Mouse (Mus musculus) thymus, postnatal 36 days (tissue): Measurements from ENCODE around the gene Atxn10.
A peak's percentile ranks its signal among the peaks of the same experiment; 100 is the strongest.

ENCODE experiments used
- DNase-seq, 2 experiments: peaks; one replicate each; pipeline ENCODE4 v3.0.0; 2022; ENCODE audit warnings: mixed read lengths in 2 of 2

The Atxn10 gene

DNA sequence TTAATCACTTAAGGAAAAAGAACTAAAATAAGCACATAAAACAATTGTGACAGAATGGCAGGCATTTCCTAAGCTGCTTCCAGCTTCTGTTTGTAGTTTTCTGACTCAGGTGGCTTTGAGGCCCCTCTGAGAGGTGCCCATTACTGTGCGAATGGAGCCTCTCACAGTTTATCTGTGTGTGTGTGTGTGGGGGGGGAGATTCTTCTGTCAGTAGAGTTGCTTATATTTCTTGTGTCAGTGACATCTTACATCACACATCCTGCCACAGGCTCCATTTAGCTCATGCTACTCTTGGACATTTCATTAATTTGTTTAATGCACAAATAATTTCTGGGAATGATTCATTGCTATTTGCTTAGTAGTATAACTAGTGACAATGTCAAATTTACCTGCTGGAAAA, 70.8 kb downstream of the Atxn10 start:
- DNase-seq, result no peak

DNA sequence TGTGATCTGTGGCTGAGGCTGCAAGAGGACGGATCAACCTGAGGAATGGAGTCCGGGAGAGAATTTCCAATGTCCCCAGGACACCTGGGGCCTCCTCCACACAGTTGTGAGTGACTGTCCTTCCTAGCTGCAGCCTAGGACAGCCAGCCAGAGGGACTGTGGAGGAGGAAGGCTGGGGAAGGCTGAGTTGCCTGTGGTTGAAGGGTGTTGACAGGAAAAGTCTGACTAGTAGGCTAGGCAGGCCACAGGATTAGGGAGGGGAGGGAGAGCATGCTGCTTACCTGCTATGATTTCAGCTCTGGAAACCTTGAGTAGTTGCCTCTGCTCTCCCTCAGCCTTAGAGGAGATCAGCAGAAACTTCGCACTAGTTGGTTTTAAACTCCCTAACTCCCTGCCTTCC, 71.3 kb downstream of the Atxn10 start:
- DNase-seq, result peak; percentile 44 to 45

DNA sequence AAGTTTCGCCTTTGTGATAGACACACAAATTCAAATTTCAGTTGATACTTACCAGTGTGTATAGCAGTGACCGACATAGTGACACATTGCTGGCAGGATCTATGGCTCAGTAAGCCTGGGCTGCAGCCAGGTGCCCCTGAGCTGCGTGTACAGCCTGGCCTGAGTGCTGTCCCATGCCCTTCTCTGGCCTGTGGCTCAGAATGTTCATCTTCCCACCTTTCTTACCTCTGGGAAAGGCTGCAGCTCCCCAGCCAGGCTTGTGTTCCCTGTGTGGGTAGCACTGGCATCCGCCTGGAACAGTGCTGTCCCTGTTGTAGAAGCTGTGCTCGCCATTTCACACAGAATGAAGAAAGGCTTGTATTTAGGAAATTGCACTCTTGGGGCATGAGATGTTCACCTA, 72.7 kb downstream of the Atxn10 start:
- peak; percentile 51 to 56 for DNase-seq

DNA sequence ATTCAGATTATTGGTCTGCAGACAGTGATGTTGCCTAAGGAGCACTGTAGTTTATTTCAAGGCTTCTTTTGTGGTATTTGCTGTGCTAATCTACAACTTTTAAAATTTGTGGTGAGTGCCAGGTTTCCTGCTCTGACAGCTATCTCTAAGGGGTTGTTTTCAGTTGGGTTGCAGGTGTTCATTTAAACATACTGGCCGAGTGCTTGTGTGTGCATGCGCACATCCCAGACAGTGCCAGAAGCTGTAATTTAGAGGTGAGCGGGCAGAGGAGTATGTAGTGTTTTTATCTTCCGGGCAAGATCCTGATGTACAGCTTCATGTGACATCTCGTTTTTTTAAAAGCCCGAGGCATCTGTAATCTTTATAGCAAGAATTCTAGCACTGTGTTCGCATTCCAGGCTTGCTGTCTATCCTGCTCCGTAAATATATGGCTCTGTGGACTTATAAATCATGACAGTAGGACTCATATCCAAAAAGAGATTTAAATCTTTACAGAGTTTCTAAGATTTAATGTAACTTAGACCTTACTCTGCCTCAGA, 73.3 kb downstream of the Atxn10 start:
- DNase-seq, result peak; percentile 56 to 80

DNA sequence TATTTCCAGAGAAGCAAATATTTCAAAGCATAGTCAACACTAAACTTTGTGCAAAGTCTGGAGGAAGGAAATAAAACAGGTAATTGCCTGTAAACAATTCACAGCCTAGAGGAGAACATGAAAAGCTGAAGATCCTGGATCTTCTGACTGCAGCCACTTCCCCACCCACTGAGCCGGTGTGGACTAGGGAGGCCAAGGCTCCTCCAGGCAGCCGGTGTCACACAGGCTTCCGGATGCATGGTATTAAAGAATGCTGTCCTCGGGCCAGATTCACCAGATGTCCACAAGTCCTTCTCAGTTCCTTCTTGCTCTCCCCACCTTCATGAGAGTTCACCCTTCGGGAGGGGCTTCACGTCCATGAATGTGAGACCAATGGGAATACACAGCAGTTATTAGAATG, 73.8 kb downstream of the Atxn10 start:
- DNase-seq, result peak in 1 of 2 experiments; percentile 35

DNA sequence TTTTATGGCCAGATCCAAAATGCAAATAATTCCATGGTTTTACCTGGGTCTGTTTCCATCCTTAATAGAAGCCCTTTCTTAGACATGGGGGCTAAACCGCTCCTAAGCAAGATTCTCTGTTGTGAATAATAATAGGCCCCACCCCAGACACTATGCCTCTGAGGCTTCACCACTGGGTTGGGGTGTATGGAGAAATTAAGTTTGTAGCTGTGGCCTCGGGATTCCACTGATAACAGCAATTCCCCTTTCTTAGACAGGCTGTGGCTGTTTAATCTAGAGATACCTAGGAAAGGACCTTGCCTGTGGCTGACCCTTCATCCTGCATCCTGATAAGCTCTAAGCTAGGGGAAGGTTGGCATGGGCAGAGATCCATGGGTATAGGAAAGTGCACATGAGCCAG, 78.6 kb downstream of the Atxn10 start:
- no peak for DNase-seq

DNA sequence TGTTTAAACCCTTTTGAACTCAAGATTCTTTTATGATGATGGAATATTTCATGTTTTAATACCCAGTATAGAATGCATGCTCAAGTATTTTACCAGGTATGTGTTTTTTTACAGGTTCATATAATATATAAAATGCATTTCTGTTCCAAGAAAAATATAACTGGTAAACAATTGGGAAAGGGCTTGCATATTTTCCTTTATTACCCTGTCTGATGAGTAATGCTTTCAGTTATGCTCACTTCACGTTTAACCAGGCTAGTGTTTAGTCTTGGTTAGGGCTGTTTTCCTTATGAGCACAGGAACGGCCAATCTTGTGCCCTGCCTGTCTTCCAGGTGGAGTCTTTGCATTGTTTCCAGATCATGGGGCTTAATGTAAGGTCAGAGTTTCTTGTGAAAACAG, 84.6 kb downstream of the Atxn10 start:
- no peak for DNase-seq

DNA sequence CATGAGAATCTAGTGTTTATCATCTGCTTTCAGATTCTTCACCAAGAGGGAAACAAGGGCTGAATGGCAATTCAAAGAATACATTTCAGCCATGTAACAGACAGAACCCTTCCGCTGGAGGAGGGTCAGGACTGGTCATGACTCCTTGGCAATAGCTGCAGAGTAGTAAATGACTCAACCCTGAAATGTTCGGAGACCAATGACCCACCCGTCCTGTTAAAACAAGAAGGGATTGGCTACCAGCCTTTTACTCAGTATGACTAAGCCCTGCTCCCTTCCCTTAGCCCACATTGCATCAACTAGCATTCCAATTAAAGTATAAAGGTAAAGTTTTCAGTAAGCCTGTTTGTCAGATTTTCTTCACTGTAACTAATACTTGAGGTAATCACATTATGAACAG, 88.2 kb downstream of the Atxn10 start:
- DNase-seq, result no peak

DNA sequence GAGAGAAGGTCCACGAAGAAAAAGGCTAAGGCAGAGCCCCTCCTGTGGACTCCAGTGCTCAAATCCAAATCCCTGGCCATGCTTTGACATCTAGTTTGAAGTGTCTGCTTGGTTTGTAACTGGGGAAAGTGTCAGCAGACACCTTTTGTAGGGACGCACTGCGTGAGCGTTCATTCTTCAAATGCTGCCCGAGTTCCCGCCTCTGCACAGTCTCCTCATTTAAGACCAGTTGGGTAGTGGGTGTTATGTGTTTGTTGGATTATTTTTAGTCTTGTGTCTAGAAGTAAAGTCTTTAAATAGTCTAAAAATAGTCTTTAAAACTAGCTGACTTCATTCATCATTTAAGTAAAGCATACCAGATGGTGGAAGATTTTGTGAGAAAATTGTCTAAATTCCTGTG, 92.1 kb downstream of the Atxn10 start:
- DNase-seq, result no peak

DNA sequence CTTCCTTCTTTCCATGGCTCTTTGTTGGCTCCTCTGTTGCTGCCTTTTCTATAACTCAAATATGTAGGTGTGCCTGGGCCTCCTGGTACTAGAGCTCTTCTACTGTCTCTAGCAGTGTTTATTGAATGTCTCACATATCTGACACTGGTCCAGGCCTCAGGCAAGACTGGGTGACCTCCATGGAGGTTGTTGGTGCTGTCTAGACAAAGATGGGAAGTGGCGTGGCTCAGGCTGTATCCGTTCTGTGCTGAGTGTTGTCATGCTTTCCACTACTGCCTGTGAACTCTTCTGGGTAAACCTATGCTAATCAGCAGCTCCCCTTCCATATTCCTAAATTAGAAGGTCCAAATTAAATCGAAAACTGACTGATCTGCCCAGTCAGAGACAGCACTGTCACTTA, 106.5 kb downstream of the Atxn10 start:
- DNase-seq, result no peak

DNA sequence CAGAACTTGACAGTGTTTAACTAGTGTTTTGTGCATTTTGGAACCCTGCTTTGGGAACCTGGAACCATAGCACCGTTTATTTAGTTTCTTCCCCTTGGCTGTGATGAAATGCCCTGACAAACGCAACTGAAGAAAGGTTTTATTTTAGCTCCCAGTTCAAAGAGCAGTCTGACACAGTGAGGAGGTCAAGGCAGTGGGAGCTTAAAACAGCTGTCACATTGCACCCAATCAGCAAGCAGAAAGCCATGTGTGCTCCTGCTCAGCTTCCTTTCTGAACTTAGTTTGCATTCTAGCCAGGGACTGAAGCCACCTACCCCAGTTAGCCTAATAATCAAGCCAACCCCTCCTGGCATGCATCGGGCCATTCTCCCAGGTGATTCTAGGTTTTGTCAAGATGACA, 110.6 kb downstream of the Atxn10 start:
- DNase-seq, result no peak

DNA sequence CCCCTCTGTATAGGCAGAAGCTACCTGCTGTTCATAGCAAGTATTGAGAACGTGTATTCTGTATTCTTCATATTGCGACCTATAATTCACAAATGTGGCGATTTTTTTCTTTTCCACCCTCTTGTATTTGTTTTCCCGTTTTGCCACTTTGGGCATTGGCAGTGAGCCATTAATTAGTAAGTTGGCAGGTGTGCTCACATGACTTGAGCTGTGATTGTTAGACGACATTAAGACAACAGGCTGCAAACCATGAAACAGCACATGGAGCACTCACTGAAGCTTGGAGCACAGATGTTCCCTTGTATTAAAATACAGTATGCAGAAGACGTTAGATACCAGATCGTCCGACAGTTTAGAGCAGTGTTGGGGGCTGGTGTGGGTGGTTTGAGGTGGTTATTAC, 120.8 kb downstream of the Atxn10 start:
- DNase-seq, result no peak

DNA sequence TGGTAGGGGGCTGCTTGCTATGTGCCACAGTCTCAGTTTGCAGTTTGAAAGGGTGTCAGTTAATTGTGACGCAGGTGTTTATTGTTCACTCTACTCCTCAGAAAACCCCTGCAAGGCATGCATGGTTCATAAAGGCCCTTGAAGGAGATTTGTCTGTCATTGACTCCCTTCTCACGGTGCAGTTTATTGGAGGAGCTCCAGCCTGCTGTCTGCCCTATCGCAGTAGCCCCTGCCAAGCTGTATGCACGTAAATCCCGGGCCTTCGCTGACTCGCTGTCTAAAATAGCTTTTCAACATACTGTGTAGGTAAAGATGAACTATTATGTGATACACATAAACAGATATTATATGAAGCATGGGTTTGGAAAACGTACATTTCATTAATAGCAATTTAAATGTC, 121.8 kb downstream of the Atxn10 start:
- no peak for DNase-seq

DNA sequence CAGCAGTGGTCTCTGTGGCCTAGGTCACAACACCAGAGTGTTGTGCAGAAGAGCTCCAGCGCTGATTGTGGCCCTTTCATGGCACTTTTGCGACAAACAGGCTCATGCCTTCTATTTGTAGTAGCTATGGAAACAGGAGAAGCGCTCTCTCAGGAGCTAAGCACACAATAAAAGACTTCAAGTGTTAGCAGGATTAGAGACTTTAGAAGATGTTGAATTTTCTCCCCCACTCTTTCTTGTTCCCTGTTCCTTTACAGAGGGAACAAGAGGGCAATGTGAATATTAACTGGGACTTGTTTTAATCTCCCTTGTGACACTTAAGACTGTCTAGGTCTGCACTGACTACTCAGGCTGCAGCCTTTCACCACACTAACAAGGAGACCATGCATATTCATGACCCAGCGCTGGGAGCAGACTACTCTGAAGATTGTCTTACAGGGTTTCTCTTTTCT, 122.6 kb downstream of the Atxn10 start:
- no peak for DNase-seq

DNA sequence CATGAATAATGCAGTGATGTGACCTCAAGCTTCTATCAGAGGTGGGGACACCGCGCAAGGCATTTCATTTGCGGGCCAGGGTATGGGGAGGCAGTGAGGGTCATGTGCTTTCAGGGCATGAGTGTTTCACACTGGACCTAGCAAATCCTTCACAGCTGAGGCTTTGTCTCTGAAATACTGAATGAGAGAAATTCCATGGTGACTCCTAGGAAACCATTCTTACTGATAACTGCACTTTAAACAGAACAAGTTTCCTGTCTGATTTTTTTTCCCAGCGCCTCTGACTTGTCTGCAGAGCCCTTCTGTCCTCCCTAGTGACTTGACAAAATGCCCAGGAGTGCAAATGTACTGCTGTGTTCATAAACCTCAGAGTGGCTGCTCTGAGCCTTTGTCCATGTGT, 125.5 kb downstream of the Atxn10 start:
- no peak for DNase-seq

DNA sequence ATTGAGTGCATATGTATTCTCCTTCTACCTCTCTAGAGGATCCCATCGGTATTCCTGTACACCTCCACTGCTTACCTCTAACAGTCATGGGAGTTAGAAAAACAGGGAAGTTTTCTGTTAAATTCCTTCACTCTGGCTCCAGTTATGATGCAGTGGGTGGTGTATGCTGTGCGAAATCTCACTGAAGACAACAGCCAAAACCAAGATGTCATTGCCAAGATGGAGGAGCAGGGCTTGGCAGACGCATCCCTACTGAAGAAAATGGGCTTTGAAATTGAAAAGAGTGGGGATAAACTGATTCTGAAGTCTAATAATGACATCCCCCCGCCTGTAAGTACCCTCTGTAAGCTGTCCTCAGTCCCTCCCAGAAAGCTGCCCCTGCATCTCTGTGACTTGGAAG, 126.1 kb downstream of the Atxn10 start:
- no peak for DNase-seq

DNA sequence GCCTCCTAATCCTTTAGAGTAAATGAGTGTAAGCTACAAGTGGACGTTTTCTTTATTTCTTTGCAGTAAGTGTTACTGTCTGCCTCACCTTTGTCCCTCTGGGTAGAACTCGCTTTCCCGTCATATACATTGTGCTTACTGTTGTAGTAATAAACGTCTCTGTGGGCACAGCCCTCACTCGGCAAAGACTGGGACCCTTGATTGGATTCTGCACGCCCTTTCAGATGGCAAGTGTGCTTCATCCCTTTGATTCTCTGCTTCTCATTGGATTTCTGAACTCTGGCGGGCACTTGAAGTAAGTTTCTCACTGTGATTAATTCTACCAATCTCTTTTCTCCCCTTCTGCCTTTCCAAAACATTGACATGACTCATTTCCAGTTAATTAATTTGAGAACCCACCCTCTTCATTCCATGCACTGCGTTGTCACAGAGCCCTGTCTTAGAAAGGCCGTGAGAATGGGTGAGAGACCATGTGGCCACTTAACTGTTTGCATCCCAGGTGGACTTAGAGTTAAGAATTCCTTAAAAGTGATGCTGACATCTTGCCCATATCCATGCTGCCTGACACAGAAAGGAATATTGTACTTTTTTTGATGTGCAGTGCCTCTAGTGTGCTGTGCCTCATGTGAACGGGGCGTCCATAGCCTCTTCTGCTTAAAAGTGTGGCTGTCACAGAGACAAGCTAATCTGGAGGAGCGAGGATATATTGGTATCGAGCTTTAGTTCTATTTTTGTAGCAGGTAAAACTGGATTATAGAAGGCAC, 127.2 kb downstream of the Atxn10 start:
- DNase-seq, result no peak

DNA sequence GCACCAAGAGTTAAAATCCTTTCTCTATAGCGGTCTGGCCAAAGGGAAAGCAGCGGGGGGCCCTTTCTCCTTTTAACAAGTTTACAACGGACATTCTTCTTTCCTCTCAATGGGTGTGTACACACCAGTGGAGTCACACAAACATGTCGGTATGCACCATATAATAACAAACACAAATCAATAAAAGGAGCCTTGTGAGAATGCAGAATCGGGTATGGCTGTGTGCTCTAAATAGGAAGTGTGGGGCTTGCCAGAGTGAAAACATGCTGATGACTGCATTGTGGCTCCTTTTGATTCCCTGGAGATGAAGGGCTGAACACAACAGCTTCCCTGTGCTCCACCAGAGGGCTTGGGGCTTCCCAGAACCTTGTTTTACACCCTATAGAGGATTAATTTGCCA, 128.1 kb downstream of the Atxn10 start:
- no peak for DNase-seq

DNA sequence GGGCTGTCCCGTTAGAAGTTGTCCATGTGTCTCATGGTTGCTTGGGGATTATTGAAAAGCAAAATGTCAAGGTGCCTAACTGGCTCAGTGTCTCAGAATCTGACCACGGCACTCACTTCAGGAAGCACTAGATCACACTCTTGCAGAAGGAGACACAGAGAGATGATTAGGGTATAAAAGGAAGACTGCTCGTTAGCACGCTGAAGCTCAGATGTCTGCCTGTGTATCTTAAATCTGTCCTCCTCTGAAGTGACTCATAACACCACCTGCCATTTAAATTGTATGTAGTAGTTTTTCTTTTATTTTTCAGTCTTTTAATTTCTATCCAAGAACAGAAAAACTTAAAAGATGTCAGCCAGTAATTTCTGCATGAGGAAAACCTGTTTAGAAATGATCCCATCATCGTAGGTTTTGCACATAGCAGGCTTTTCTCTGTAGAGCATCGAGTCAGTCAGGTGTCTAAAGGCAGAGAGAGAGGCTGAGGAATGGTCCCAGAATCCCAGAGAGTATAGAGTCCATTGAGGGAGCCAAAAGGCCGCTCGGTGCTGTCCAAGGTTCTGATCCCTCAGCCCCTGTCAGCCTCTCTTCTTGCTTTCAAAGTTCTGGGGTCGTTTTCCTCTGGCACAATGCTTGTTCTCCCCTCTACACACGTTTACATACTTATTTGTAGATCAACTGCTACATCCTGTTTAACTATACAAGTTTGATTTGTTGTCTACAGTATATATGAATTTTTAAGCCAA, 128.9 kb downstream of the Atxn10 start:
- DNase-seq, result no peak

DNA sequence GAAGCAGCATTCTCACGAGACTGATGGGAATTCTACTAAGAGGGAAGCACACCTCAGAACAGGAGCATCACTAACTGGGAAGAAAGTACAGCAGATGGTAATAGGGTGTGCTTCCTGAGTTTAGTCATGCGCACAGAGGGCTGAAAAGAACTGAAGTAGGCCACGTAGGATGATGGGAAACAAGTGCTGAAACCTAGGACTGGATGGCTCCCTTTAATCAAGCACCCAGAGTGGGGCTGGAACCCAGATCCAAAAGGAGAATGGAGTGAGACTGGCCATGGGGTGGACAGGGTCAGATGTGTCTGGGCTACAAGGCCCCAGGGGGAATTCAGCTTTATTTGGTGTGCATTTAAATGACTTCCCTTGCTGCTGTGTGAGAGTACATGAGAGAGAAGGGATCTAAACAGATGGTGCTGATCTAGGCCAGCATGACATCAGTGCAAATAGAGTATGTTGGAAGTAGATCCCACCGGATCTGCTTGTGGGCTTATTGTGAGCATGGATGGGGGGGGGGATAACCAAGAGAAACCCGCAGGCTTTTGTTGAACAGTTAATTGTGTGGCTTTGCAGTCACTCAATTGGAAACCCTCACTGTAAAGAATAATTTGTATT, 130.5 kb downstream of the Atxn10 start:
- DNase-seq, result no peak

DNA sequence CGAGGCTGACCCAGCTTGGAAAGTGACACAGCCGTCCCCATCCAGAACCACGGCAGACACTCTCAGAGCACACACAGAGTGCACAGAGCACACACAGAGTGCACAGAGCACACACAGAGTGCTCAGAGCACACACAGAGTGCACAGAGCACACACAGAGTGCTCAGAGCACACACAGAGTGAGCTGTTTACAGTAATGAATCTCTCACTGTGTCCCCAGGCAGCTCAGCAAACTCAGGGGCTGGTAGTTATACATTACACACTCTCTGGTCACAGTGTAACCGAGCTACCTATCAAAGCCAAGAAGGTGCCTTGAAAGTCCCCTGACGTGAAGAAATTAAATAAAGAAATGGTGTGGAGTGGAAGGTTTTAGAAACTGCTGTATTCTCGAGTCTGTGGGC, 133.4 kb downstream of the Atxn10 start:
- no peak for DNase-seq

DNA sequence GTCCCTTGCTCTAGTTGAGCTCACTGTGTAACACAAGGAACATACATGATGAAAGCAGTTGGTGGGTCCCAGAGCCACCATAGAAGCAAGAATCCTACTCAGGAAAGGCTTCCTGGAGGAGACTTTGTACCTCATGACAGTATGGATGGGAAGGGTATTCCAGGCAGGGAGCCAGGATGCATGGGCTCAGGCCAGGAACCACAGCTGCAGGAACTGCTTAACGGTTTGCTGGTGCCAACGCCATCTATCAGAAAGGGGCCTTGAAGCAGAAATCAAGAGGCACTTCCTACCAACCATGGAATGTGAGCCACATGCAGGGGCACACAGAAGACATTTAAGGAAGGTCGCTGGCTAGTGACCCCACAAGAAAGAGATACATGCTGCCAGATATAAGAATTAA, 138.7 kb downstream of the Atxn10 start:
- no peak for DNase-seq

DNA sequence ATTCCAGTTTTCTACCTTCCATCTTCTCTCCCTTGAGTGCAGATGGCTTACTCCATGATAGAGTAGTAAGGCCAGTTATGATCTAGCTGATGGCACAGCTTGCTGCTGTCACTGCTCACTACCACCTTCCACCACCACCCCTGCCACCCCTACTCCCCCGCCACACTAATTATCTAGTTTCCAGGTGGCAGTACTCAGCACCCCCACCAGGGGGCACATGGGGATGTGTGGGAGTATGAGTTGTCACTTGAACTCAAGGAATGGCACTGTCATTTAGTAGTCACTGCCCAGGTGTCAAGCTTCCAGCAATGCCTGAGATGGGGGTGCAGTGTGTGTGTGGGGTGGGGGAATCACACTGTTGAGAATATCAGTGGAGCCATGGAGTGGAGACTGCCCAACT, 141.5 kb downstream of the Atxn10 start:
- peak; percentile 69 to 74 for DNase-seq

DNA sequence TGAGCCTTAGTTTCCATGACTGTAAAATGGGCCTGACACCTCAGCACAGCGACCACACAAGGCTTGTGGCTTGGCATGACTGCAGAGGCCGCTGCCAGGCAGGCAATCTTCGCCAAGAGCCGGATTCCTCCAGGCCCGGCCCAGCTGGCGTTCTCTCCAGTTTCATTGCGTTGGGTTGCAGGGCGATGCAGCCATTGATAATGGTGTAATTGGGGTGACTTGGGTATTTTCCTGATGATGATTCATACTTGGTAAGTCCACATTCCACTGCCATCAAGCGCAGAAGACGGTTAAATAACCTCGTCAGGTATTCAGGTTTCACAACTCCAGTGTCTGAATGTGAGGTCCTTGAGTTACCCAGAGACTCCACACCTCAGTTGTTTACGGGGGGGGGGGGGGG, 143.3 kb downstream of the Atxn10 start:
- no peak for DNase-seq
